Mouse (Mus musculus): ENCODE data around the gene Slc25a34.

GRCm38 (mm10) chr4:141578833-141579232 lies 44.8 kb downstream of the Slc25a34 start:
- TF ChIP-seq POLR2A (IDR thresholded peaks at IDR 0.05; ENCODE audit: borderline replicate concordance, insufficient read depth, low read length) (no peak), CTCF (IDR thresholded peaks at IDR 0.05; ENCODE audit: borderline replicate concordance, insufficient read depth, low read depth, low read length) (no peak)

All from cerebellum, adult 2 months (tissue).